Mouse (Mus musculus): ENCODE data around the gene Trp53bp1.
A peak's percentile ranks its signal among the peaks of the same experiment; 100 is the strongest.

Gene Trp53bp1

DNA sequence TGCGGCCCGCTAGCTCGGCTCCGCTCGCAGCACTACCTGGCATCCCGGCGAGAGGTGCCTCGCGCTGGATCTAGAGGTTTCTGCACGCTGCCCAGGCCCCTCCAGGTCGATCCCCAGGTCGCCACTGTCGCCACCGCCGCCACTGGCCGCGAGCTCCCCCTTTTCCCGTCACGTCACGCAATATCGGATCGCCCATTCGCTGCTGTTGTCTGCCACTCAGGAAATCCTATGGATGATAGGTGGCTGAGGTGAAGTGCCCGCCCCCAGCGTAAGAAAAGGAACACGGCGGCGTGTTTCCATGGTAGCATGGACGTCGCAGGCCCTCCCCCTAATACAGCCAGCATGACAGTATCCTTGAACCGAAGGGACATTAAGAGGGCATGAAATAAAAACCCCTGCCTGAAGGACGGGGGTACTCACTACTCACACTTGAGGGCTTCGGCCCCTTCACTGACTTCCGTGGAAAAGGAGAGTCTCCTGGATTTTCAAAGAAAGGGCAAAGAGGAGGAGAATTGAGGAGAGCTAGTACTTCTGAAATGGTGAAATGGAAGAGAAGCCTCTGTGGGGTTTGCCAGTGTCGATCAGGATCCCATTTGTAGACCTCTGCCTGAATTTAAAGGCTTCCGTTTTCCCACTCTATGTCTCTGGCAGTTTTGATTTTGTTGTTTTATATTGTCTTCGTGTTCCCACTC is at the start of gene Trp53bp1:
TSS of gene Trp53bp1 (minus strand) at position 172 of the 692 bp plus-strand sequence.
- peak; percentile 91 for DNase-seq (ENCODE audit: low spot score)

GRCm38 (mm10) chr2:121316278-121316677 is 45.1 kb upstream of the Trp53bp1 start:
- no peak for DNase-seq (ENCODE audit: low spot score)

GRCm38 (mm10) chr2:121308997-121309416 is 37.8 kb upstream of the Trp53bp1 start:
- DNase-seq (ENCODE audit: low spot score): no peak

DNA sequence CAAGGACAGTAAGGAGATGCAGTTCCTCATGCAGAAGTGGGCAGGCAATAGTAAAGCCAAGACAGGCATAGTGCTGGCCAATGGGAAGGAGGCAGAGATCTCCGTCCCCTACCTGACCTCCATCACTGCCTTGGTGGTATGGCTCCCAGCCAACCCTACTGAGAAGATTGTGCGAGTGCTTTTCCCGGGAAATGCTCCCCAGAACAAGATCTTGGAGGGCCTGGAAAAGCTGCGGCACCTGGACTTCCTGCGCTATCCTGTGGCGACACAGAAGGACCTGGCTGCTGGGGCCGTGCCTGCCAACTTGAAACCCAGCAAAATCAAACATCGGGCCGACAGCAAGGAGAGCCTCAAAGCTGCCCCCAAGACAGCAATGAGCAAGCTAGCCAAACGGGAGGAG is 28.8 kb upstream of the Trp53bp1 start:
- no peak for DNase-seq (ENCODE audit: low spot score)

DNA sequence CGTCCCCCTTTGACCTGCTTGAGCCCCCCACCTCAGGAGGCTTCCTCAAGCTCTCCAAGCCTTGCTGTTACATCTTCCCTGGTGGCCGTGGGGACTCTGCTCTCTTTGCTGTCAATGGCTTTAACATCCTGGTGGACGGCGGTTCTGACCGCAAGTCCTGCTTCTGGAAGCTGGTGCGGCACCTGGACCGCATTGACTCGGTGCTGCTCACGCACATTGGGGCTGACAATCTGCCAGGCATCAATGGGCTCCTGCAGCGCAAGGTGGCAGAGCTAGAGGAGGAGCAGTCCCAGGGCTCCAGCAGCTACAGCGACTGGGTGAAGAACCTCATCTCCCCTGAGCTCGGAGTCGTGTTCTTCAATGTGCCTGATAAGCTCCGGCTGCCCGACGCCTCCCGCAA is 28.3 kb upstream of the Trp53bp1 start:
- no peak for DNase-seq (ENCODE audit: low spot score)

- no peak for DNase-seq (ENCODE audit: low spot score)
These were observed 26.9 kb upstream of the Trp53bp1 start for GRCm38 (mm10) chr2:121298131-121298530.

- DNase-seq (ENCODE audit: low spot score): no peak
These were observed 26.5 kb upstream of the Trp53bp1 start for GRCm38 (mm10) chr2:121297701-121298100.

DNA sequence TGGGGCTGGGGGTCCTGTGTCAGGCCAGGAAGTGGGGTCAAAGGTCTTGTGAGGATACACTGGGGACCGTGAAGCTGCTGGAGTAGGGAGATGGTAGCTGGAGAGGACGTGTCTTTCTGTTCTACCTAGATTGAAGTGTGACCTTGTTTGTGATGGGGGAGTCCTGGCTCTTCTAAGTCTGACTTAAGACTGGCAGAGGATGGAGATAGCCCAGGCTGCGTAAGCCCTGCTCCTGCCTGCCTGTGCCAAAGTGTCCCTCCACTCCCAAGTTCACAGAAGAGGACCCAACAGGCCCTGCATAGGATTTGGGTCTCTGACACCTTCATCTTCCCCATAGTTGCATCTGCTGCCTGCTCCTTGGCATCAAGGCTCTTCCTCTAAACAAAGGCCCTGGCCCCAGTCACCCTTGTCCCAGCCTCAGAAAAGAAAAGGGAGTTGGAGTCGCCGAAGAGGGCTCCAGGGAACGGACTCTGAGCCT is 25.6 kb upstream of the Trp53bp1 start:
- no peak for DNase-seq (ENCODE audit: low spot score)

- no peak for DNase-seq (ENCODE audit: low spot score)
These were observed 24.7 kb upstream of the Trp53bp1 start for GRCm38 (mm10) chr2:121295608-121296571.

GRCm38 (mm10) chr2:121294753-121295607 is 23.8 kb upstream of the Trp53bp1 start:
- peak; percentile 47 for DNase-seq (ENCODE audit: low spot score)

GRCm38 (mm10) chr2:121294182-121294581 is 23.0 kb upstream of the Trp53bp1 start:
- DNase-seq (ENCODE audit: low spot score): peak; percentile 69

DNA sequence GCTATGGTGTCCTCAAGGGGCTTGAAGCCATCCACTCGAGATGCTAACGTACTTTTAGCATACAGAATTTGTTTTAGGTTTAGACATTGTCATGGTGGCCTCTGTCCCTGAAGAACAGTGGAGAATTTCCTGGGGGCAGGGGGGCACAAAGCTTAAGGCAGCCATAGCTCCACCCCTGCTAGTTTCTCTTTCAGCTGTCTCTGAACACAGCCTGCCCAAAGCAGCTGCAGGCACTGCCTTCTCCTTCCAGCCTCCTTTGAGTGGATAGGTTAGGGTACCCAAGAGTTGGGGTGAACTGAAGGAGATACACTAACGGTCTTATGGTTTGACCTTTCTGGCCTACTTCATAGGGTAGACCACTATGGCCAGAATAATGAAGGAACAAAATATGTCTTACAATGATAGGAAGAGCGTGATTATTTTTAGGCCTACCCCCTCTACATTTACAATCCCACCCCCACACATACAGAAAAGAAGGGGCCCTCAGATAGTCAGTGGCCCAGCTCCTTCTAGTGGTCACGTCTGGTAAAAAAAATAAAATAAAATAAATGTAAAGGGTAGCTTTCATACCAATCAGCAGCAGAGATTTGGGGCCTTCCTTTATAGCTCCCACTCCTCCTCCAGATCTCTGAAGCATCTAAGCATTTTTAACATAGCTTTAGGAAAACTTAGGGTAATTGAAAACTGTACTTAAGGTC is 21.3 kb upstream of the Trp53bp1 start:
- no peak for DNase-seq (ENCODE audit: low spot score)

- DNase-seq (ENCODE audit: low spot score): no peak
These were observed 18.7 kb upstream of the Trp53bp1 start for GRCm38 (mm10) chr2:121289730-121290540.

DNA sequence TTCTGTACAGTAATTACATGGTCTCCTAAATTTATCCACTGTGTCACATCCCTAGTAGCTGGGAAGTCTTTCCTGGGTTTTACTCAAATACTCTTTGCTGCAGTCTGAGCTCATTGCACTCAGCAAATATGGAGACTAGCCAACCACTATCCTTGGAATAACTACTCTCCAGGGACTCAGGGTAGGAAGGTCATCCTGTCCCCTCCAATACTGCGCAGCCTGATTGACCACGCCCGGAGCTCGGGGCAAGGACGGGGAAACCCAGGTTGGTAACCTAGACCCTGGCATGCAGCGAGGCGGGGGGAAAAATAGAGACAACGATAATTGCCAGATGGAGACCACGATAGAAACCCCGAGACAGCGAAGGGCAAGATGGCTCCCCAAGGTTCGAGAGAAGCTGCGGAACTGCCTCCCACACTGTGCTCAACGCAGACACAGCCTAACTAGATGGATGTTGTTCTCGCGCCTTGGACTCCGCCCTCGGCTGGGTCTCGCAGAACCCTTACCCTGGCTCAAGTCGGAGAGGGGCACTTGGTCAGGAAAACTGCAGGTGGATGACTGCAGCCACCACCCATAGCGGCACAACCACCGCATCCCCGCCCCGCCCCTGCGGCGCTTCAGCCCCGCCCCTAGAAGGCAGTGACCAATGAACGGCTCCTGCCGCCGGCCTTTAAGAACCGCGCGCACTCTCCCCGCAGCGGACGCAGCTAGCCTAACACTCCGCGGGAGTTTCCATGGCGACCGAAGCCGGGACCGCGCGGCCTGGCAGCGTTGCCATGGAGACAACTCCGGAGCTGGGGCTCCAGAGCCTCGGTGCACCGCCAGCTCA is 17.9 kb upstream of the Trp53bp1 start, which contains the start of gene Map1a:
TSS of gene Map1a (plus strand) at position 700 of the 829 bp plus-strand sequence.
- peak; percentile 96 for DNase-seq (ENCODE audit: low spot score)

DNA sequence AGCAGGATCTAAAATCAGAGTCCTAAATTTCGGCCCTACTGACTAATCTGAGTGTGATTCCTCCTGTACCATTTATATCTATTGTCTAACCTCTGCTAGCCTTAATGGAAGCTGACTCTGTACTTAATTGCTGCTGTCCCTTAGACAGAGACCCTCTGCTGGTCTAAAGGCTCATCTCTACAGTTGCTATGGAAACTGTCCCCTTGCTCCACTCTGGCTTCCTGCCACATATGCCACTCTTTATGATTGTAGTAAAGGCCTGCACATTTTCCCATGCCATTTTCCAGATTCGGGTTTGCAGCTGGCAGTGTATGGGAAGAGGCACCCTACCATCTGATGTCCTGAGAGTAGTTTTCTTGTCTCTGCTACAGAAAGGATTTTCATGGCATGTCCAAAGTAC is 16.6 kb upstream of the Trp53bp1 start:
- DNase-seq (ENCODE audit: low spot score): no peak

DNA sequence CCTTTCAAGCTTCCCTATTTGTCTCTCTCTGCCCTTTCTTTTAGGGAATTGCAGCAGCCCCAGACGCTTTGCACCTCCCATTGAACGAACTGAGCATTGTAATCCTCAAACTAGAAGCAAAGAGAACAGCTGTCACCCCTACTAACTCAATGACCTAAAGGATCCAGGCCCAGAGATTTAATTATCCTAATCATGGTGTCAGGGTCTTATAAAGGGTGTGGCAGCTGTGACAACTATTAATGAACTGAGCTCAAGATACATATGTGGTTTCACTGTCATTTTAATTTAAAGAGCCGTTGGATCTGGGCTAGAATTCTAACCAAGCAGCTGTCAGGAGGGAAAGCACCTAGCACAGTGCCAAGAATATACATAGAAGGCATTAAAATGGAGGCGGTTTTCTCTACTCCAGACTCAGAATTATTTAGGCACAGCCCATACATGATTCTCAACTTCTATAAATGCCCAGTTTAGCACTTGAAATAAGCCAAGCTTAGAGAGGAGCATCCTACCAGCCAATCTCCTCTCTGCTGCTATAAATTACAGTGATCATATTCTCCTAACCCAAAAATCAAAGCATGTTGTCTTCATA is 815 bp upstream of the Trp53bp1 start:
- no peak for DNase-seq (ENCODE audit: low spot score)

DNA sequence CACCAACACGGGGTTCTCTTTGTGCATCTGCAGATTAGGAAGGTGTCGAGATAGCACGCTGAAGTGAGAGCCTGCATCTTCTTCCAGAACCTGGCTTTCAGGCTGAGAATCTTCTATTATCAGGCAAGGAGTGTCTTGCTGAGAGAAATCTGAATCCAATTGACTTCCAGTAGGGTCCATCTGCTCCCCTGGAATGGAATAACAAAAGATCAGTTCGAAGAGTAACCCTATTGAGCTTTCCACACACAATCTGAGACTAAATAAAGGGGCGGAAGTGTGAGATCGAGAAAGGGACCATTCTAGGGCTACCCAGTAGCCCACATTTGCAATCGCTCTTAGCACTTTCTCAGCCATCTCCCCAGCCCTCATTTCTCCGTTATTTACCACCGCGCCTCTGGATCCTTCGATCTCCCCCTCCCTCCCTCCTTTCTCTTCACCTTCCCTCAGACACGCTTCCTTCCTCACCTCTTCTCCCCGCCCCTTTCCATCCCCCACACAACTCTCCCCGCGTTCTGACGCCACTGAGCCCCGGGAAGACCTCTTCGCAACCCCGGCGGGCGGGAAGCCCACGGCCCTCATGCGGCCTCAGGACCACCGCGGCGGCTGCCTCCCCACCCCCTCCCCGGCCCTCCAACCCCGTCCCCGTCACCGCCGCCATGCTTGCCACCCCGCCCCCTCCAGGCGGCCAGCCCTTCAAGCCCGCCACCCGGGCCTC is 529 bp downstream of the Trp53bp1 start:
- DNase-seq (ENCODE audit: low spot score): no peak

- DNase-seq (ENCODE audit: low spot score): no peak
These were observed 2.8 kb downstream of the Trp53bp1 start for GRCm38 (mm10) chr2:121268446-121268845.
